Mouse (Mus musculus) heart, postnatal 0 days (tissue): ENCODE measurements around the gene Tfeb.

Source experiments
- CTCF ChIP-seq: IDR thresholded peaks from 2 replicates; pipeline ENCODE4 v1.5.1; 2016; ENCODE audit warnings: antibody characterized with exemption, control low read depth, low read depth
- EP300 ChIP-seq: IDR thresholded peaks from 2 replicates; pipeline ENCODE4 v1.6.1; 2016; ENCODE audit warnings: antibody characterized with exemption, low read depth

GRCm38 (mm10) chr17:47701793-47702192, 35.0 kb upstream of the Tfeb start:
- TF ChIP-seq EP300: no peak
- no peak for TF ChIP-seq CTCF
